Mouse (Mus musculus) naive thymus-derived CD4-positive, alpha-beta T cell, adult 2 months (primary cell): ENCODE results near the gene Ccdc159.

Experiments used
- DNase-seq: peaks from one replicate; pipeline ENCODE4 v3.0.0-alpha.2; 2011; ENCODE audit warnings: low read depth

Ccdc159 gene

DNA sequence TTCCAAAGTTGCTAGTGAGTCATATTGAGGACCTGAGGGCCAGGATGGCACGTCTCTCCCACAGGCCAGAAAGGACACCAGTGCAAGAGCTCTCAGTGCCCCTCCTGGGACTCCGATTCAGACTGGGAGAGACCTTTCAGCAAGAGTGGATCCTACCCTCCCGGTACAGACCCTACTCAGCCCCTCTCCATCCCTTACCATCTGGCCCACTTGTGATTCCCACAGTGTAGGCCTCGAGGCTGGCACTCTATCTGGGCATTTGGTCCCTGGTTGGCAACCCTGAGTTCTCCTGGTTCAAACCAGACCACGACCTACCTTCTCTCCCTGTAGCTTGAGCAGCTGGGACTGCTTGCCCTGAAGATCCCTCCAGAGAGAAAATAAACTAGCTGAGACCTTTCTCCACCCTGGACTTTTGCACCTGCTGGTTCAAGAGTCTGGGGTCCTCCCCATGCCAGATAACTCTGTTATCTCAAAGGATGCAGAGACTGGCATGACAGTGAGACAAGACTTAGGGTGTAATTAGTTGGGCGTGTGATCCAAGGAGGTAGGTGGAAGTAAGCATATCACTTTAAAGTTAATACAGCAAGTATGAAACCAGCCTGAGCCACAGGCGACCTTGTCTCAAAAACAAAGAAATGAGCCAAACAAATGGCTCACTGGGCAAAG lies 8.3 kb downstream of the Ccdc159 start:
- no peak for DNase-seq

DNA sequence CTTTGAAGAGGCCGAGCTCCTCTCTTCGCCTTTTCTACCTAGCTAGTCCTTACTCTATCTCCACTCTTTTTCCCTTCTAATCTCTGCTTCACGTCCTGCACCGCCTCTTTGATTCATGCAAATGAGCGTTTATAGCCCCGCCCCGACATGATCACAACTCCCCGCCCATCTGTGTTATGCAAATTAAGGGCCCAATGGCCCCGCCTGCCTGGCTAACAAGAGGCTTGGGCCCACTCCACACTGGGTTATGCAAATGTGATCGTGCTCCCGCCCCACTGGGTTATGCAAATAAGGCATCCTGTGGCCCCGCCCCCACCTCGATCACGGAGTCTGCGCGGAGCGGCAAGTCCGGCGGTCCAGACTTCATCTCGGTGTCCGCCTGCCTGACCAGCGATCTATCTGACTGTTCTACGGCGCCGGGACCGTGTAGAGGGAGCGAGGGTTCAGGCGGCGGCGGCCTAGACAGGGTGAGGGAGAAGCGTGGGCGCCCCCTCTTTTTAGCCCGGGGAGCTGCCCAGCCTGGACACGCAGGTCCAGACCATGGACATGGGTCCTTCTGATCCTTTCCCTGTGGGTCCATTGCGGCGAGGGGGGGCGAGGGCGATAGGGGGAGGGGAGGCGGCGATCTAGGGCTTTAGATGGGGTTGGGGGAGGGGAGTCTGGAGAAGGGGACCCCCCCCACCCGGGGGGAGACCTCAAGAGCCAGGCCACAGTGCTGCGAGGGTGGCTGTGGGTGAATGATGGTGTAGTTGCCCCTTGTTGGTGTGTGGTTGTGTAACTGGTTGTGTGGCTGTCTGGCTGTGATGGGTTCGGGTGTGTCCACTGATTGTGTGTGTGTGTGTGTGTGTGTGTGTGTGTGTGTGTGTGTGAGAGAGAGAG lies 9.7 kb downstream of the Ccdc159 start, which contains the start of gene Plppr2:
Gene Plppr2, plus strand, starts transcription at position 342 of the 879 bp plus-strand sequence.
- DNase-seq: peak; percentile 83

DNA sequence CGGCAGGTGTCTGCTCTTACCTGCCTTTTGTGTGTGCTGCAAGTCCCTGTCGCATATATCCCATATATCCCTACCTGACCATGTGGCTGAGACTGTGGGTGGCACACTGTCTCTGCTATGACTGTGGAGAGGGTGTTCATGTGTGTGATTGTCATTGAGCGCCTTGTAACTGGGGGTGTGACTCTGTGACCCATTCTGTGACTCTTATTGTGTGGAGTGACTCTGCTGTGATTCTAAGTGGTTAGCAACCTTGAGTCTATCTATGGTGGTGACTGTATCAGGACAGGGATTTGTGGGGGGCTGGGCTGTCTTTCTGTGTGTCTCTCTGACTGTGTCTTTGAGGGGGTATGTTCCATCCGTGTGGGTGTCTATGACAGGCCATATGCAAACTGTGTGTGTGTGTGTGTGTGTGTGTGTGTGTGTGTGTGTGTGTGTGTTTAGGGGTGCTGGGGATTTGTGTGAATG lies 10.5 kb downstream of the Ccdc159 start:
- DNase-seq: no peak

DNA sequence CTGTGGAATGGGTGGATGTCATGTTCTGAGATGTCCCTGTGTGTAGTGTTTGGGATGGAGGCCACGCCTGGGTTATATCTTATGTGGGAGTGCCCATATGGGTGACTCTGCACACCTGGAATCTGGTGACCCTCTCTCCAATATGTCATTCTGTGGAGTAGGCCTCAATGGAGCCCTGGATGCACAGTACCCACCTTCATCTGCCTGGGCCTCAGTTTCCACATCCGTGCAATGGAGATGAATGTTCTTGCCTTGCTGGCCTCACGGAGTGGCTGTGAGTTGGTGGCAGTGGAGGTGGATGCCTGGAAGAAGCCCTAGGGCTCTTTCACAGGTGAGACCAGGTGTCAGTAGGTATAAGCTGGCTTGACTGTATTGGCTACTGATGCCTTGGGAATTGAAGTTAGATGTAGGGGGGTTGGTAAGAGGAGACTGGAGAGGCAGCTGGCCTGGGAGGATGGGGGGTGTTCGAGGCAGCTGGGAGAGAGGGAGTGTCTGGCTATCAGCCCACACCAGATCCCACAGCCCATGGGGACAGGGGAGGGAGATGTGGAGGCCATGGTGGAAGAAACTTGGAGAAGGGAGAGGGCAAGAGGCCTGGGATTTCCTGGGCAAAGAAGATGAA lies 11.1 kb downstream of the Ccdc159 start:
- DNase-seq: no peak

DNA sequence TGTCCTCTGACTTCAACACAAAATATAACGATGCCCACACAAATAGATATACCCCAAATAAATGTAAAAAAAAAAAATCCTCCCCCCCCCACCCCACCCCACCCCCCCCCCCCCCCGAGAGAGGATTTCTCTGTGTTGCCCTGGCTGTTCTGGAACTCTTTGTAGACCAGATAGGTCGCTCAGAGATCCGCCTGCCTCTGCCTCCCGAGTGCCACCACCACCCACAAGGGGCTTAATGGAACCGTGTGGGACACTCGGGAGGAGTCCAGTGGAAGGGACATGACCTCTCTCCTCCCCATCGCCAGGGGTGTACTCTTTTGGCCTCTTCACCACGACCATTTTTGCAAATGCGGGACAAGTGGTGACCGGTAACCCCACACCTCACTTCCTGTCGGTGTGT lies 15.8 kb downstream of the Ccdc159 start:
- DNase-seq: no peak

DNA sequence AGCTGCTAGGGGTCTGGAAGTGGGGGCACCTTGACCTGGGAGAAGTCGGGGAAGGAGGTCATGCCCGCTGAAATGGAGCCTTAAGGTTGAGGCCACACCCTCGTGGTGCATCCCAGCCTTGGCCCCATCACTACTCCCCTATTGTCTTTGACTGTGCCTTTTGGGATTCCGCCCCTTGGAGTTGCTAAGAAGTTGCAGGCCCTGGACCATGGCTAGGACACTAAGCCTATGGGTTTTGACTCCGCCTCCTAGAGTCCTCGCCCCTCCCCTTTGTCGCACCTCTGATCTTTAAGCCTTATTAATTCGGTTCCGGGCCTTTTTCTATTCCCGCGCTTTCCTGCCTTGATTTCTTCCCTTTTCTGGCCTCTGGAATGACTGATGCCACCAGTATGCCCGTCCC lies 16.4 kb downstream of the Ccdc159 start:
- no peak for DNase-seq

DNA sequence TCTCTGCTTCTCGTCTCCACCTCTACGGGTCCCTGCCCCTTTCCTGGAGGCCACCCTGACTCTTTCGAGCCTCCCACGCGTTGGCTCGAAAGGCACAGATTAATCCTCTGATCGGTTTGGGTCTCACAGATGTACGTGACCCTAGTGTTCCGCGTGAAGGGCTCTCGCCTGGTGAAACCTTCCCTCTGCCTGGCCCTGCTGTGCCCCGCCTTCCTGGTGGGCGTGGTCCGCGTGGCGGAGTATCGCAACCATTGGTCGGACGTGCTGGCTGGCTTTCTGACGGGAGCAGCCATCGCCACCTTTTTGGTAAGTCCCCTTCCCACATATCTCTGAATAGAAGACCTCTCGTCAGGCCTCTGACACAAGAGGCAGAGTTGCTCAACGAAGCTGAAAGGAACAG lies 17.0 kb downstream of the Ccdc159 start:
- DNase-seq: no peak

DNA sequence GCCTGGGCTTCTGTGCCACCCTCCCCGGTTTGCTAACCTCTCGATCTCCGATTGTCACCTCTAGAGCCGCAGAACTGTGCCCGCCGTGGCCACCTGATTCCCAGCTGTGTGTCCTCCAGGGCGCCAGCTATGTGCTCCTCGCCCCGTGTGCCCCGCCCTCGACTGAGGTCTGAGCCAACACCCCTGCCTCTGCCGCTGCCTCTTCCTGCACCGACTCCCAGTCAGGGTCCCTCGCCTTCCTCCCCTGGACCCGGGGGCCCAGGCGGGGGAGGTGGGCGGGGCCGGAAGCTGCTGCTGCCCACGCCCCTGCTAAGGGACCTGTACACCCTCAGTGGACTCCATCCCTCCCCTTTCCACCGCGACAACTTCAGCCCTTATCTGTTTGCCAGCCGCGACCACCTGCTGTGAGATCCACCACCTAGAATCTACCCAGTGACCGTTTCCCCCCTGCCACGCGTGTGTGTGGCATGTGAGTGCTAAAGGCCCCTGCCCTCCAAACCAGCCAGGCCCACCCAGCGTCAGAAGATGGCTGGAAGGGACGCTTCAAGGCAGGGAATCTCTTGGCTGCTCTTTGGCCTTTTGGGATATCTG lies 20.4 kb downstream of the Ccdc159 start:
- no peak for DNase-seq

DNA sequence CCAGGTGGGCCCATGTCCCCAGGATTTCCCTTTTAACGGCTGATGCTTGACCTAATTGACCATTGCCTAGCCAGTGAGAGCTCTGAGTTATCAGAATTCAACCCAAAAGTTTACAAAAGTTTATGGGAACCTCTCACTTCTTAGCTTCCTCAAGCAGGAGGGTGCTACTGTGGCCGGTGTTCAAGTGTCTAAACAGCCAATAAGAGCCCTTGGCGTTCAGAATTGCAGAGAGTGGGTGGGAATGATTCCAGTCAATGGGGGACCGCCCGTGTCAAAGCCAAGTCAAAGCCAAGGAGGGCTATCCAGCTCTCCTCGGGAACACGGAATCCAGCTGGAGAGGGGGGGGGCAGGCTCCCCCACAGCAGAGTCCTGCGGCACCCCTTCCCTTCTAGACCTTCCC lies 20.9 kb downstream of the Ccdc159 start:
- DNase-seq: no peak

DNA sequence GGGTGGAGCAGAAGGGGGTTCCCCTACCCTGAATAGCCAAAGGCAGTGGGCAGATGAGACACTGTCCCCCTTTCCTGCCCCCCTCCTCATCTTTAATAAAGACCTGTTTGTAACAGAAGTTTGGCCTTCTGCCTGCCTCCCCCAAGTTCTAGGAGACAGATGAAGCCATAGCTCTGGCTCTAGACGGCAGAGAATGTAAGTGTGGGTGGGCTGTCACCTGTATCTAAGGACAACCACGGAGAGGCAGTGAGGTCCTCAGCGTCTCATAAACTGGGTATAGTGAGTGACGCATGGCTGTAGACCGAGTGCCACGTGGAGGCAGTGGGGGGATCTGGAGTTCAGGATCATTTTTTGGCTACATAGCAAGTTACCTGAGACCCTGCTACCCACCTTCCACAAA lies 21.5 kb downstream of the Ccdc159 start:
- DNase-seq: no peak

DNA sequence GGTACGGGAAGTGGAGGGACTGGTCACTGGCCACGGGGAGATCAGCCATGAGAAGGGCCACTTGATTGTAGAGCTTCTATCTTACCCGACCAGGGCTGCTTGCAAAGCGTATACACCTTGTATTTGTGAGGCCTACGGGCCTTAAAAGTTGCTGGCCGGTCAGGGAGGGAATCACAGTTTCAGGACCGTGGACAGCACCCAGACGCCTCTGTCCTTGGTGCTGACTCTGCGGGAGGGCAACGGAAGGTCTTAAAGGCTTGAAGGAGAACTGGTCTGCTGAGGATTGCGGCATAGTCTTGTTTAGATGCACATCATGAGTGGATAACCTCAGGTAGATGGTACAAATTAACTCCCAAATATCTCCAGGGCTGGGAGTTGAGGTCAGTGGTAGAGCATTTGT lies 23.1 kb downstream of the Ccdc159 start:
- DNase-seq: peak; percentile 75

DNA sequence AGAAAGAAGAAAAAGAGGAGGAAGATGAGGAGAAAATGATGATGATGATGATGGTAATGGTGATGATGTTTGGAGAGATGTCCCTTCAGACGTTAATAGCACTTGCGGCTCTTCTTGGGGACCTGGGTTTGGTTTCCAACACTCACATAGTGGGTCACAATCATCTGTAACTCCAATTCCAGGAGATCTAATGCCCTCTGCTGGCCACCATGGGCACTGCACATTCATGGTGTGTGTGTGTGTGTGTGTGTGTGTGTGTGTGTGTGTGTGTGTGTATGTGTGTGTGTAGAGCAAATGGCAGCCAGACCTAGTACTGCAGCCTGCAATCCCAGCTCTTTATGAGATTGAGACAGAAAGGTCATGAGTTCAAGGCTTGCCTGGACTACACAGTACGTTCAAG lies 24.7 kb downstream of the Ccdc159 start:
- DNase-seq: peak; percentile 51

DNA sequence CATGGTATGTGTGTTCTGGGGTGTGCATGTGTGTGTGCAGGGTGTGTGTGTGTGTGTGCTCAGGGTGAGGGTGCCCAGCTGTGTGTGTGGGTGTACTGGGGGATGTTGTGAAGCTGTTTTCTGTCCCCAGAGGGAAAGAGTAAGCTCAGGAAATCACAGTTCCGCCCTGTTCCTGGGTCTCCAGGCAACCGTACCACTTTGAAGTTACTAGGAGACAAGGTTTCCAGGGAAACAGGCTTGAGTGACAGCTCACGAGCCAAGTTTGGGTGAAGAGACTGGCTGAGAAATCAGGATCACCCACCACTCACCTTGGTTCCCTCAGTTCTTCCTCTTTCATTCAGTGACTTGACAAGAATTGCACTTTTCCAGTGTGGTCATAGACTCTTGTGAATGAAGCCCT lies 26.3 kb downstream of the Ccdc159 start:
- peak; percentile 23 for DNase-seq

DNA sequence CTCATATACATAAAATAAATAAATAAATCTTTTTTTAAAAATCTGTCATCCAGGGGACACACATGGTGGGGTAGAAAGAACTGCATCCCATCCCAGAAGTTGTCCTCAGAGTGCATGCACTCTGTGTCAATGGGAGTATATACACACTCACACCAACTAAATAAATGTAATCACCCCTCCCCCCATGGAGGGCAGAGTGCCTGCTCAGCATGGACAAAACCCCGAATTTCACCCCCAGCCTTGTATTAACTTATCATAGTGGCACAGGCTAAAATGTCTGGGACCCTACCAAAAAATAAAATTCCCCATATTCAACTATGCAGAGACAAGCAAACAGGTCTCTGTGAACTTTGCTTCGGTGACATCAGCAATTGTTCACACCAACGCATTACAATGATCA lies 27.4 kb downstream of the Ccdc159 start:
- no peak for DNase-seq

DNA sequence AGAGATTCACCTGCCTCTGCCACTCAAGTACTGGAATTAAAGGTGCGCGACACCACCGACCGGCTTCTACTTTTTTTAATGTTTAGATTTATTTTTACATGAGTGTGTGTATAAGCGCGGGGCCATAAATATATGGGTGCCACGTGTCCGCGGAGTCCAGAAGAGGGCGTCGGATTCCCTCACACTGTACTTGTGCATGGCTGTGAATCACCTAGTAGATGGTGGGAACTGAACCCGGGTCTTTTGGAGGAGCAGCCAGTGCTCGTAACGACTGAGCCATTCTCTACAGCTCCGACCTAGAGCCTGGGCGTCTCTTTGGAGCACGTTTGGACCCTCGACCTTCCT lies 27.9 kb downstream of the Ccdc159 start:
- no peak for DNase-seq

DNA sequence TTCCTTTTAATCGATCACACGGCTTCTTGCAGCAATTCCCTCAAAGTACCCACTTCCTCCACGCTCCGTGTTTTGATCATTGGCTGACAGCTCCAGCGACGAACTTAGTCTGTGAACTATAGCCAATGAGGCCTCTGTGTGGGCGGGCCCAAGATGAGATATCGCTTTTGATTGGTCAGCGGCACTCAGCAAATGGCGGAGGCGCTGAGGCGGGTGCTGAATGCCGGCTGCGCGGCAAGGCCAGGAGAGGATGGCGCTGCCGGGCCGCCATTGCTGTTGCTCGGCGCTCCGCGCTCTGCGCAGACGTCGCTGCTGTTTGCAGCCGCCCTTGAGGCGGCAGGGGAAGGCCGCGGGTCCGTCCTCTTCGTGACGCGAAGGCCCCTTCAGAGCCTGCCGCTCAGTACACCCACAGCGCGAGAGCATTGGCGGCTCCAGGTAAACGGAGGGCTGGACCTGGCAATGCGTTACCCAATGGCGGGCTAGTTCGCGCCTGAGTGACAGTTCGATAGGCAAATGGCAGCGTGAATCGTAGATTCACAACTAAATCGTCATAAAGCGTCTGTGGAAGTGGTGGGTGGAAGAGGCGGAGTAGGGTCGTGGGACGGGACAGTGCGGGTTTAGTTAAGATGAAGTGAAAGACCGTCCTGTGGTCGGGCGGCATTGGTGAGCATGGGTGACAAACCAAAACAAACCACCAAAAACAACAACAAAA lies 28.5 kb downstream of the Ccdc159 start, which contains the start of gene Swsap1:
Gene Swsap1, plus strand, starts transcription at position 186 of the 712 bp plus-strand sequence.
- peak; percentile 99 for DNase-seq

DNA sequence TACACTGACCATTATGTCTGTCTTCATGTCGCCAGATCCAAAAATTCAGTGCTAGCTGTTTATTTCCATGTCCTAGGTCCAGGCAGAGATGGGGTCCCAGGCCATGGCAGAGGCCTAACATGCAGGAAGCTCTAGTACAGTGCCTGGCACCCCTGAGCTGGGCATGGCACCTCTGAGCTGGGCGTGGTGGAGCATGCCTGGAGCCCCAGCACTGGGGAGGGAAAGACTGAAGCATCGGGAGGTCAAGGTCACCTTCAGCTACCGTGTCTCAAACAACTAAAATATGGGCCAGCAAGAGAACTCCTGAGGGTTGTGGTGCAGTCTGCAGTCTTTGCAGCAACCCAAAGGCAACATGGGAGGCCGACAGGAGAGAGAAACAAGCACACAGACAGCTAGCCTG lies 31.1 kb downstream of the Ccdc159 start:
- DNase-seq: no peak

DNA sequence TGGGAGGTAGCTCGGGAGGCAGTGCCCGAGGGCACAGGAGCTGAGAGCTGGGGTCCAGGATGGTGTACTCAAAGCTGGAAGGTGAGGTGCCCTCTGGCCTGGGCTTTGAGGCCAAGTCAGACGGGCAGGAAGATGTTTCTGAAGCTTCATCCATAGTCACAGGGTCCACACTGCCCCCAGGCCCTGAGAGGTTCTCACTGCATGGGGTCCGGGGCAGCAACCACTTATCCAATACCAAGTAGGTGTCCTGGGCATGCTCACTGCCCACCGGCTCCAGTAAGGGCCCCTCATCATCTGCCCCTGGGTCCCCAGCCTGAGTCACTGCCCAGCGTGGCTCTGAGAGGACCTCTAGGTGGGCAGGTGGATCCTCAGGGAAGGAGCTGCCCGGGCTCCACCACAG lies 32.0 kb downstream of the Ccdc159 start:
- no peak for DNase-seq

DNA sequence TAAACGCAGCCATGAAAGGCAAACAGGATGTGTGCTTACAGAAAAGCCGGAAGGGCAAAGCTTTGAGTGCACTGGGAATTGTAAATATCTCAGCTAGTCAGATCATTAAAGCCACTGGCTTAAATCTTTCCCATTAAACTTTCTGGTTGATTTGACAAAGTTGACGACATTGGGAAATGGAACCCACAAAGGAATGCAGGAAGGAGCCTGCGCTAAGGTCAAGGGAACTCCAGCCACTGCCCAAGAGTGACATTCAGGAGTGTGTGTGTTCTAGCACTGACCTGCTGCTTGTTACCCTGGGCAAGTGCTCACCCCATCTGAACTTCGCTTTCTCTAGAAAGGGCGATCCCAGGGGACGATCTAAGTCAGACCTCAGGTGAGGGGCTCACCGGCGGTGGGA lies 32.9 kb downstream of the Ccdc159 start:
- no peak for DNase-seq

DNA sequence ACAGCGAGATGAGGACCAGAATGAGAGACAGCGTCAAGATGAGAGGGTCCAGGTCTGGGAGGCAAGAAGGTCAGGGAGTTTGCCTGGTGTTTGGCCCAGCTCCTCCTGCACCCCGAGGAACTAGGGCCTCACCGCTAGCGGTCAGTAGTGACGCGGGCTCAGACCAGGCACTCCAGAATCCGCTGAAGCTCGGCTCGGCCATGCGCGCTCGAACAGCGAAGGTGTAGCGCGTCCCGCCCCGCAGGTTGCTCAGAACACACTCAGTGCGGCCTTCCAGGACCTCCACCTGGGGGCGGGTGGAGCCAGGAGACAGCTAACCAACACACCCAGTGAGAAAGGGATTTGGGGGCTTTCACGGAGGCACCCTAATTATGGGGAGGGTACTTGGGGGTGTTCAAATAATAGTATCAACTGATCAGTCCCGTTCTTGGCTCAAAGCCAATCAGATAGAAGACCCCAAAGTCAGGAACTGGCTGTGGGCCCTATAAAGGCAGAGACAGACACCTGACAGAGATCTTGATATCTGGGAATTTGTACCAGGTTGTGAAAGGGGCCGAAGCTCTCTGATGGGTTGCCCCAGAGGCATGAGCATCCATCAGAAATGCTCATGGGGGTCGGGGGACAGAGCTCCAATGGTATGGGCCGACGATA lies 33.4 kb downstream of the Ccdc159 start:
- no peak for DNase-seq

DNA sequence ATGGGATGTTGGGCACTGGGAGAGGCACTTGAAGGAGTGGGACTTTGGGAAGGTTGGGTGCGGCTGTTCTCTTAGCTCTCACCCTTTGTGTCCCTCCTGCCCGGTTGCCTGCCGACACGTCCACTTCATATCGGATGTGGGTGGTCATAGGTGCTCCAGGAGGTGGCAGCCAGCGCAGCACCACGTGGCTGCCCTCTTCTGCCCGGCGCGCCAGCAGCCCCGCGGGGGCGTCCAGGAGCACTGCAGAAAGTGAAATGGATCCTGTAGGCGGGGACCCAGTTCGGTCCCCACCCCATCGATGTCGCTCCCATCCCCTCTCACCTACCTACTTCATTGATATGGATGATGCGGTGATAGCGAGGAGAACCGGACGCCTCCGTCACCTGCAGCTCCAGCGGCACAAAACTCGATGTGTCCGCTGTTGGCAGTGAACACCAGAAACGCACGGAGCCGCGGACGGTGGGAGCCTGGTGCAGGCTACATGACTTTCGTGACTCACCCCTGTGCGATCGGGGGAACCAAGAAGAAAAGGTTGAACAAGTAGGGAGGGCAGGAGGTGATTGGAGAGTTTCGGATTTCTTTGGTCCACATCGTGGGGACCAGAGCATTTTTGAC lies 34.2 kb downstream of the Ccdc159 start:
- DNase-seq: peak; percentile 23
